Mouse (Mus musculus) left cerebral cortex, adult 2 months (tissue): ENCODE measurements at regions not wholly inside any gene's neighbourhood (a gene's known extent, or its start where the extent isn't known, plus 50 kb on each side); places are given as distances from the start of the nearest gene placed in this dataset.

Experiments
- DNase-seq, 2 experiments: peaks; one replicate each; pipeline ENCODE4 v3.0.0; 2021 to 2022; ENCODE audit warnings: low spot score in 2 of 2, mixed read lengths in 1 of 2; ENCODE audit errors: extremely low spot score in 1 of 2
- H3K27ac ChIP-seq: fragments of 200-600 bp; 2 replicates; pipeline ENCODE4 v1.8.1; 2022
- H3K4me3 ChIP-seq: fragments of 200-600 bp; 2 replicates; pipeline ENCODE4 v1.8.1; 2022
- CTCF ChIP-seq: fragments of 200-600 bp; IDR thresholded peaks from 2 replicates; pipeline ENCODE4 v1.8.1; 2022; ENCODE audit warnings: antibody characterized with exemption, mild to moderate bottlenecking, moderate library complexity
- intact Hi-C: fragments of 180-260 bp; cut with DNase I; formaldehyde crosslinking; loops from one replicate; pipeline ENCODE4 v1.15.1; 2025

DNA sequence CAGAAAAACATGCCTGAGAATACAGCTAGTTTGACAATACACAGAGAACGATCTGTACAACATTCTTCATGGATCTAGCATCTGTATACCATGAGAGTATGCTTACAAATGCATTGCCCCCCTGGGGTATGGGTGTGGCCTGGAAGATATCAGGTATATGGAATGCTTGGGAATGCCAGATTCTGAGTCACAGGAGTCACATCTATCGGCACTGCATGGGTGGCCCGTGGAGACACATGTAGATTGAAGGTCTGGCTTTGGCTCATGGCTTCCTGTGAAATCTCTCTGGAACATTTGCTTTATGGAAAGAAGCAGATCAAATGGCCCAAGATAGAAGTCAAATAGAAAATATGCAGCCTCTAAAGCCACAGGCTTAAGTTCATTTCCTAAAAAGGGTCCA, 59.6 kb downstream of the Kcne4 start:
- DNase-seq: no peak
- intact Hi-C loops: no loop called here
- no peak for TF ChIP-seq CTCF
- Histone ChIP-seq H3K4me3 (no peak overlapping the region), H3K27ac (no peak overlapping the region)

DNA sequence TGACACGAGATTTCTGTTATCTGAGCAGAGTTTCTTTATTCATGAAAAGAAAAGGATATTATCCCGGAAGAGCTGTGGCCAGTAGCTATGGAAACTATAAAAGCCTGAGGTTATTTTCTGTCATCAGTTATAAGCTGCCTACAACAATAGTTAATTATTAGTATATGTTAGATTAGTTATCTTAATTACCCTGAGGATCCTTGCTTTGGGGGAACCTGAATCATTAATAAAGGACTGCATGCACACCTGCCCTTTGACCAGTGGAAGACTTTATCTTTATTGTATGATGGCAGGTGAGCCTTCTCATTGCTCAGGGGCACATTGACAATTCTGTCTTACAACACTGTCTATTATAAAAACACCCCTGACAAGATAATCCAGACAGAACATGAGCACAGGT, 62.7 kb downstream of the Kcne4 start:
- TF ChIP-seq CTCF: no peak
- H3K4me3 ChIP-seq: no peak overlapping the region
- intact Hi-C loops: no loop called here
- no peak for DNase-seq
- no peak overlapping the region for H3K27ac ChIP-seq

DNA sequence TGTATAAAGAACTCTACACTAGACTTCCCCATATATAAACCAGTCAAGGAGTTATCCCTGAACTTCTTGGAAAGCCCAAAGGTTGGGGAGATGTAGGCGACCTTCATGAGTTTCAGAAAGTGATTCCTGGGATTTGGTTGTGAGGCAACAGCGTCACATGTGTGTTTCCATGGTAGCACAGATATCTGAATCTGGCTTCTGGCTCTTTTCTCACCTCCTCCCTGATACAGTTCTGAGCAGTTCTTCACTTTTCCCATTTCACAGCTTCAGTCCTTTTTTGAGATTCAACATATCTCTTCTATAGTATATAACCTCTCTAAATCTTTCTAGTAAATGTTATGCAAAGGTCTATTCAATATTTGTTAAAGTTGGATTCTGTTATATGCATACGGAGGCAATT, 65.9 kb downstream of the Kcne4 start:
- no peak for TF ChIP-seq CTCF
- DNase-seq: no peak
- no peak overlapping the region for H3K4me3 ChIP-seq
- no peak overlapping the region for H3K27ac ChIP-seq
- intact Hi-C loops: no loop called here

DNA sequence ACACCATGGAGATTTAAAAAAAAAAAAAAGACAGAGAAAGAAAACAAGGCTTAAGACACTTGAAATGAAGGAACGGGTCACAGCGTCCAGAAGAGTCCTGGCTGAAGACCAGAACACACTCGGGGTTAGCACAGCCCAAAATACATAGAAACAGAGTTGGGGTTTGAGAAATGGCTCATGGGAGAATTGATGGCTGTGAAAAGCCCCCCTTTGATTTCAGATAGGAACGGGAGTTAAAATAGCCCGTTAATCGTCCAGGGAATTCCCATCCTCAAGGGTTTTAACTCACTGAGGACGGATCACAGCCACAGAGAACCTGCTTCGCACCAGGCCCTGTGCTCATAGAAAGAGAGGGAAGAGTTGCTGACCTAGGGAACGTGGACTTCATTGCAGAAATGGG, 72.7 kb downstream of the Kcne4 start:
- Histone ChIP-seq H3K4me3 (no peak overlapping the region), H3K27ac (no peak overlapping the region)
- TF ChIP-seq CTCF: no peak
- intact Hi-C loops: no loop called here
- no peak for DNase-seq

DNA sequence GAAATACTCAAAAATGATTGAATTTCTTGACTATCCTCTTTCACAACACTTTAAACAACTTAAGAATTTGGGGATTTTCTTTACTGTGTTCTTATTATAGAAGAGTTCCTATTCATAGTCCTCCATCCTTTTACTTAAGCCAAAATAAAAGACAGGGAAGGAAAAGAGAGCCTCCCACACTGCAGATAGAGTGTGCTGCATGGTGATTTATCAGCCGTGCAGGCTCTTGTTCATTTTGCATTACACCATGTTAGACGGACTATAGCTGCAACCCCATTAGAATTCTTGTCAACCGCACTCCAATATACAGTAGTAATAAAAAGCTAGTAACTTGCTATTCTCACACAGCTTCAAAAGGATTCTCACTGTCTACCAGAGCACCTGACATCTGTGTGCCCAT, 74.8 kb downstream of the Kcne4 start:
- H3K4me3 ChIP-seq: no peak overlapping the region
- intact Hi-C loops: loop anchor here (10.0 kb wide), 1 partner anchor 543 kb away; no protein-coding TSS in a partner anchor
- no peak for TF ChIP-seq CTCF
- no peak overlapping the region for H3K27ac ChIP-seq
- DNase-seq: no peak

DNA sequence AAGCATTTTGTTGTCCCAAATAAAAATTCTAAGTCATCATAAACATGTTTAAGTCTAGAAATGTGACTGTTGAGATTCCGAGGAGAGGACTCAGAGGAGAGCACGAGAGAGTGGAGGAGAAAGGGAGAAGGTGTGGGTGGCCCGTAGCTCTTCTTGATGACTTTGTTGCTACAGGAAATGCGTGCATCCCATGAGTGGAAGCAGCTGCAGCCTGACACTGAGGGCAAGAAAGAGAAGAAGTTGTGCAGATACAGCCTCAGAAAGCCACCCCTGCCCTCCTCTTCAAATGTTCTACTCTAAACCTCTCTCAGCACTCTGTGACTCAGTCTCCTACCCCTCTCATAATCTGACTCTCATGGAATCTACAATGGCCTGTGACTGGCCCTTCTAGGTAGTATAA, 77.7 kb downstream of the Kcne4 start:
- TF ChIP-seq CTCF: no peak
- no peak overlapping the region for H3K27ac ChIP-seq
- intact Hi-C loops: loop anchor here (10.0 kb wide), 1 partner anchor 540 kb away; no protein-coding TSS in a partner anchor

DNA sequence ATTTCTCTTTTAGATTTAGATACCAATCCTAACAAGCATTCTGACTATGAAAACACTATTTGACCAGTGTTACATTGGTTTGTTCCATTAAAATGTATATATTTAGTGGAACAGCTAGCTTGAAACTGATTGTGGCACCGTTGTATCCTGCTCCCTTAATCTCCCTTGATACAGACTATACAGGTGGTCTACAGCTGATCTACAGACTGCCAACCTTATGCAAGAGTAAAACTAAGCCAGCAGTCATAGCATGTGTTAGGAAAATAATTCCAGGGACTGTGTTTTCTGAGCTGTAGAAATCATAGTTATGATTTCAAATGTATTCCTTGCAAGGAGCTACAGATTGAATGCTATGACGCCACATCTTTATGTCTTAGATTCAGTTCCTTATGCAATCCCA, 78.6 kb downstream of the Kcne4 start:
- intact Hi-C loops: loop anchor here (10.0 kb wide), 1 partner anchor 540 kb away; no protein-coding TSS in a partner anchor
- H3K4me3 ChIP-seq: no peak overlapping the region
- H3K27ac ChIP-seq: no peak overlapping the region
- TF ChIP-seq CTCF: no peak
- DNase-seq: no peak

More for the DNA sequence above, 77.7 kb downstream of the Kcne4 start:
- H3K4me3 ChIP-seq: no peak overlapping the region
- DNase-seq: no peak

DNA sequence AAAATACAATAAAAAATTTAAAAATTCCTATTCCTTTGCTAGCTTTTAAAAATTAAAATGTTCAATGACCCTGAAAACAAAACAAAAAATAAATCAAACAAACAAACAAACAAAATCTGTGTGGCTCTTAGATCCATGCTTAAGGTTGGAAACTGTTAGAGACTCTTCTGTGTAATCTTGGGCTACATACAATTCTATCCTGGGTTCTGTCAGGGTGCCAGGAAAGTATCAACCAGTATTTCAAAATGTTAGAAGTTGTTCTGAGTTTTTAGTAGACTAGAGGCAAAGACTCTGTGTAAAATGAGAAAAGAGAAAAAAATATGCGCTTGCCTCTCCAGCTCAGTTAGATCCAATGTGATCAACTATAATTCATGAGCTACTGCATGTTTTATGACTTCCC, 91.0 kb downstream of the Kcne4 start:
- TF ChIP-seq CTCF: no peak
- no peak for DNase-seq
- intact Hi-C loops: loop anchor here (5.0 kb wide), 1 partner anchor 65 kb away; no protein-coding TSS in a partner anchor
- Histone ChIP-seq H3K4me3 (no peak overlapping the region), H3K27ac (no peak overlapping the region)

DNA sequence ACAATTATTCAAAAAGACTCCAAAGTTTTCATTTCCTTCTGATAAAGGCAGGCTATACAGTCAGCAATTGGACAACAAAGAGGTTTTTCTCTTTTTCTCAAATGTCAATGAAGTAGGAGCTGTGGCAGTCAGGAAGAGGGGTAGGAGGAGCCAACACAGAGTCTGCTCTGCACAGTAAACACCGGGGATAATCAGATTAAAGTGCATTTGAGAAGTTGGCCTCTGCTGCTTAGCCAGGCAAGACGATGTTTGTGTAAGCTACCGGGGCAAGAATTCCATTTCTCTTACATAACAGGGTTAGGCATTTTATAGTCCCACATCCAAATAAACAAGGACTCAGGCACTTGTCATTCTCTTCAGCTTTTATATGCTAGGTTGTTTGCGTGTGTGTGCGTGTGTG, 91.4 kb downstream of the Kcne4 start:
- DNase-seq: no peak
- Histone ChIP-seq H3K27ac (no peak overlapping the region), H3K4me3 (no peak overlapping the region)
- intact Hi-C loops: loop anchor here (5.0 kb wide), 1 partner anchor 64 kb away; no protein-coding TSS in a partner anchor
- no peak for TF ChIP-seq CTCF

DNA sequence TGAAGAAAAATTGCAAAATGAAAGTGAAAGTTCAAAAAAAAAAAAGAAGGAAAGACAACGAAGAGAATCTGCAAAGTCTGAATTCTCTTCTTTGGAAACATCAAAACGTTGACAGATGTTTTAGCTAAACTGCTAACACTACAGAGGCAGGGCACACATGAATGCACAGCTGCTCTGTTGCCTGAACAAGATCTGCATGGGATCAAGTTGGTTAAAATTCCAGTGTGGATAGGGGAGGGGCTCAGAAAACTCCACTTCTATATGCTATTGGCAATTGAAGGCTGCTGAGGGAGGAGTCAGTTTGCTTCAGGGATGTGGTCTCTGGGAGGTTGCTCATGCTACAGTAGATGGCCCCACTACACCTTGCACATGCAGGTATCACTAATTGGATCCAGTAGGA, 97.2 kb downstream of the Kcne4 start:
- no peak for TF ChIP-seq CTCF
- no peak for DNase-seq
- Histone ChIP-seq H3K4me3 (no peak overlapping the region), H3K27ac (no peak overlapping the region)
- intact Hi-C loops: no loop called here

DNA sequence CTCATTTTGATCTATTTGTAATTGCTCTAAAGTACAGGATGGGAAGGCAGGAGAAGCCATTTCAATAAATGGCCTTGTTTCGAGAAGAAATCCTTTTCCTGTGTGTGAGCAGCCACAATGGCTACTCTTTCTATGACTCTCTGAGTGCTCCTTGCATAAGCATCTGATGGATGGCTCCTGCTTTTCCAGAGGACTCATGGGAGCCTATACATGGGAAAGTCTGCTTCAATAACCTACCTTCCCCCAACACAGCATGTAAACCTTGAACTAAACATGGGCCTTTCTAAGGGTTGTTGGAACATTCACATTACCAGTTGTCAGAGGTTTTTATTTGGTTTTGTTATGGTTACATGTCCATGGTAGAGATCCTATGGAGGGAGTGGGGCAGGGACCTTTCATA, 103.3 kb downstream of the Kcne4 start:
- TF ChIP-seq CTCF: no peak
- Histone ChIP-seq H3K4me3 (no peak overlapping the region), H3K27ac (no peak overlapping the region)
- intact Hi-C loops: no loop called here
- no peak for DNase-seq

DNA sequence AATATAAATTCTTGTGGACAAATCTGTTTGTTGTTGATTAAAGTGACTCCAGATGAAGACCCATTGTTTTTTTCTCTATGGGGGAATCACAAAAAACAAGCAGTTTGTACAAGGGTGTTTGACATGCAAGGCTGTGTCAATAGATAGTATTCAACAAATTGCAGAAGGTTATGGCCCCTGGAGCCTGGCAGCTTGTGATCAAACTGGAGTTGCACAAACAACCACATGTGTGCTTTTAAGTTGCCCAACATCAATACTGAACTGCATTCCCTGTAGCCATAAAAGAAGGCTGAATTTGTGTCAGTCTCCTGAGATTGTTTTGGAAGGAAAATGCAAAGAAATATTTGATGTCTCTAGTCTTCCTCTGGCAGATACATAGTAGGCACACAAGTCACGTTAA, 113.4 kb downstream of the Kcne4 start:
- H3K27ac ChIP-seq: no peak overlapping the region
- no peak overlapping the region for H3K4me3 ChIP-seq
- no peak for DNase-seq
- intact Hi-C loops: no loop called here
- TF ChIP-seq CTCF: no peak

DNA sequence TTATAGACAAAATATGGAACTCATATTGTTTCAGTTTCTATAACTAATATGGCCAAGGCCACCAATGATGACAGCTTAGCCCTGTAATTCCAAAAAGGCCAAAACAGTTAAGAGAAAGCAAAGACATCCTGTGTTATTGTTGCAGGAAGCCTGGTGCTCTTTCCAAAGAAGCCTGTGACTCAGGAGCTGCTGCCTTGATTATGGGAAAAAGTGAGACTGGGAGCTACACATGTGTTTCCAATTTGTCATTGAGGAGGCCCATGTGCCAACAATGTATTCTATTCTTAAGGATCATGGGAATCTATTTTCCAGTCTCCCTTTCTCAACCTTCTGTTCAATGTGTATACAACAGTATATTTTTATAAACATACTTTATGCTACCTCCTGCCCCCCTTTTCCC, 123.3 kb downstream of the Kcne4 start:
- DNase-seq: no peak
- Histone ChIP-seq H3K4me3 (no peak overlapping the region), H3K27ac (no peak overlapping the region)
- intact Hi-C loops: no loop called here
- TF ChIP-seq CTCF: no peak

DNA sequence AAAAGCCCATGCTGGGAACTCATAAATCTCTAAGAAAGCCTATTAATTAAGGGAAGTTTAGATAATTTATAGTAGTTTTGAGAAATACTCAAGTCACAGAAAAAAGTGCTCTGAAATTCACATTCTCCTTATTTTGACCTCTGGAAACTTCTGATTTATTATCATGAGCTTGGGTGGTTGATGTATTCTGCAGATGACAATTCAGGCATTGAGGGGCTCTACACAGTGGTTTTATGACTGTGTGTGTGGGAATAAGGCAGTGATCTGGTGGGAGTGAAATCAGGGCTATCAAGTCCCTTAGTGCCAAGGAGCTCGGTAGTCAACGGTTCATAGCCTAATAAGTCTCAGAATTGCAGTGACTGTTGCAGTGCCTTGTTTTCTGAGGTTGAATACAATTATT, 129.0 kb downstream of the Kcne4 start:
- TF ChIP-seq CTCF: no peak
- no peak for DNase-seq
- Histone ChIP-seq H3K27ac (no peak overlapping the region), H3K4me3 (no peak overlapping the region)
- intact Hi-C loops: no loop called here
